Mouse (Mus musculus) kidney, adult 18-20 months (tissue): Measurements from ENCODE around the gene Slc51b.
A peak's percentile ranks its signal among the peaks of the same experiment; 100 is the strongest.

ENCODE experiments used
- DNase-seq: peaks from one replicate; pipeline ENCODE4 v3.0.0; 2021

The Slc51b gene

GRCm38 (mm10) chr9:65407861-65408260, 14.9 kb downstream of the Slc51b start:
- DNase-seq, result peak; percentile 57

- DNase-seq, result no peak
Observed at GRCm38 (mm10) chr9:65407327-65407726, 15.4 kb downstream of the Slc51b start.

- no peak for DNase-seq
Observed at GRCm38 (mm10) chr9:65405184-65405449, 17.6 kb downstream of the Slc51b start.

GRCm38 (mm10) chr9:65404331-65405183, 18.2 kb downstream of the Slc51b start:
- peak; percentile 83 for DNase-seq

GRCm38 (mm10) chr9:65399934-65400333, 22.8 kb downstream of the Slc51b start:
- DNase-seq, result no peak

- peak; percentile 67 for DNase-seq
Observed at GRCm38 (mm10) chr9:65398279-65398678, 24.5 kb downstream of the Slc51b start, which contains the start of gene Rasl12. Rasl12 (plus strand) TSS chr9:65398506.

GRCm38 (mm10) chr9:65394360-65394759, 28.4 kb downstream of the Slc51b start:
- no peak for DNase-seq

GRCm38 (mm10) chr9:65393606-65394005, 29.1 kb downstream of the Slc51b start:
- DNase-seq, result no peak

GRCm38 (mm10) chr9:65392638-65393364, 30.0 kb downstream of the Slc51b start:
- peak; percentile 80 for DNase-seq

- no peak for DNase-seq
Observed at GRCm38 (mm10) chr9:65391613-65391964, 31.2 kb downstream of the Slc51b start, which contains the start of gene Kbtbd13. Kbtbd13 (minus strand) TSS chr9:65391652.

GRCm38 (mm10) chr9:65390752-65391612, 31.8 kb downstream of the Slc51b start:
- DNase-seq, result peak; percentile 27

- no peak for DNase-seq
Observed at GRCm38 (mm10) chr9:65386373-65387140, 36.2 kb downstream of the Slc51b start.

GRCm38 (mm10) chr9:65384276-65384675, 38.5 kb downstream of the Slc51b start:
- no peak for DNase-seq

- DNase-seq, result no peak
Observed at GRCm38 (mm10) chr9:65382751-65383097, 40.0 kb downstream of the Slc51b start.

- DNase-seq, result no peak
Observed at GRCm38 (mm10) chr9:65382031-65382750, 40.6 kb downstream of the Slc51b start.

GRCm38 (mm10) chr9:65381017-65381590, 41.7 kb downstream of the Slc51b start:
- no peak for DNase-seq

- no peak for DNase-seq
Observed at GRCm38 (mm10) chr9:65375163-65375934, 47.4 kb downstream of the Slc51b start.

GRCm38 (mm10) chr9:65374468-65375162, 48.1 kb downstream of the Slc51b start:
- DNase-seq, result no peak

GRCm38 (mm10) chr9:65372449-65372848, 50.3 kb downstream of the Slc51b start:
- DNase-seq, result peak; percentile 52

GRCm38 (mm10) chr9:65371756-65372155, 51.0 kb downstream of the Slc51b start:
- no peak for DNase-seq
